Mouse (Mus musculus) kidney, embryonic 15.5 days (tissue): ENCODE data around the gene Plekha6. TPM values are rescaled to one million over a fixed set of nuclear protein-coding genes. Genes with fewer than 3 reads are reported as not detected.
A peak's percentile ranks its signal among the peaks of the same experiment; 100 is the strongest.

ENCODE experiments used
- ATAC-seq: fragments of 200-750 bp; cut with Nextera tagmentation; replicated peaks from 2 replicates; pipeline ENCODE4 v1.8.0; 2017; ENCODE audit warnings: moderate TSS enrichment; ENCODE audit not compliant: low FRiP score
- H3K27ac ChIP-seq: fragments of 300-500 bp; sonication (generic); 2 replicates; pipeline ENCODE4 v1.5.1; 2015; ENCODE audit warnings: mild to moderate bottlenecking, inconsistent platforms
- H3K27me3 ChIP-seq: fragments of 300-500 bp; sonication (generic); 2 replicates; pipeline ENCODE4 v1.6.1; 2015; ENCODE audit warnings: inconsistent platforms
- H3K36me3 ChIP-seq: fragments of 300-500 bp; sonication (generic); 2 replicates; pipeline ENCODE4 v1.6.1; 2015; ENCODE audit warnings: inconsistent platforms
- H3K4me1 ChIP-seq: fragments of 300-500 bp; sonication (generic); 2 replicates; pipeline ENCODE4 v1.6.1; 2015; ENCODE audit warnings: inconsistent platforms
- H3K4me2 ChIP-seq: fragments of 300-500 bp; sonication (generic); 2 replicates; pipeline ENCODE4 v1.6.1; 2015; ENCODE audit warnings: moderate library complexity, mild to moderate bottlenecking, inconsistent platforms
- H3K4me3 ChIP-seq: fragments of 300-500 bp; sonication (generic); replicated peaks from 2 replicates; pipeline ENCODE4 v1.5.1; 2015; ENCODE audit warnings: mild to moderate bottlenecking, inconsistent platforms
- H3K9ac ChIP-seq: fragments of 300-500 bp; sonication (generic); 2 replicates; pipeline ENCODE4 v1.6.1; 2015; ENCODE audit warnings: mild to moderate bottlenecking, inconsistent platforms
- H3K9me3 ChIP-seq: fragments of 300-500 bp; sonication (generic); replicated peaks from 2 replicates; pipeline ENCODE4 v1.6.1; 2016; ENCODE audit warnings: inconsistent platforms
- WGBS: fragments of 180-500 bp; shearing (Covaris S2); methylation state at CpG from one replicate; pipeline ENCODE4 v1.1.7; 2015; ENCODE audit warnings: mixed read lengths; 5-methylcytosine and 5-hydroxymethylcytosine counted together
- polyA plus RNA-seq: library from polyadenylated mRNA; unstranded; fragments of >200 nt; fragmentation: Nextera tagmentation; extraction: Ambion mirVana; gene quantifications from 2 replicates; pipeline ENCODE4 v1.2.1, GENCODE M21; 2015

Gene Plekha6
- polyA plus RNA-seq, 1 experiment from 2014 or later = 6.9 TPM

DNA sequence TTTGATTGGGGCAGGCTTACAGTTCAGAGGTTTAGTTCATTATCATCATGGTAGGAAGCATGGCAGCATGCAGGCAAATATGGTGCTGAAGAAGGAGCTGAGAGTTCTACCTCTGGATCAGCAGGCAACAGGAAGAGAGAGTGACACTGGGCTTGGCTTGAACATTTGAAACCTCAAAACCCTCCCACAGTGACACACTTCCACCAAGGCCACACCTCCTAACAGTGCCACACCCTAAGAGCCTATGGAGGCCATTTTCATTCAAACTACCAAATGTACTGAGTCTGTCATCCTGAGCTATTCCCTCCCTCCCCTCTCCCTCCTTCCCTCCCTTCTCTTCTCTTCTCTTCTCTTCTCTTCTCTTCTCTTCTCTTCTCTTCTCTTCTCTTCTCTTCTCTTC lies 25.5 kb downstream of the Plekha6 start:
- Histone ChIP-seq H3K27me3 (no peaks in the 10 kb centered on the region; the same call in 1 of the 2 replicates), H3K36me3 (no peaks in the 10 kb centered on the region), H3K4me1 (peaks cover 21% of the 10 kb centered on the region), H3K4me2 (no peak overlapping the region), H3K9ac (no peak overlapping the region), H3K9me3 (no peaks in the 10 kb centered on the region), H3K4me3 (no peak overlapping the region), H3K27ac (no peak overlapping the region)
- no peak for ATAC-seq

DNA sequence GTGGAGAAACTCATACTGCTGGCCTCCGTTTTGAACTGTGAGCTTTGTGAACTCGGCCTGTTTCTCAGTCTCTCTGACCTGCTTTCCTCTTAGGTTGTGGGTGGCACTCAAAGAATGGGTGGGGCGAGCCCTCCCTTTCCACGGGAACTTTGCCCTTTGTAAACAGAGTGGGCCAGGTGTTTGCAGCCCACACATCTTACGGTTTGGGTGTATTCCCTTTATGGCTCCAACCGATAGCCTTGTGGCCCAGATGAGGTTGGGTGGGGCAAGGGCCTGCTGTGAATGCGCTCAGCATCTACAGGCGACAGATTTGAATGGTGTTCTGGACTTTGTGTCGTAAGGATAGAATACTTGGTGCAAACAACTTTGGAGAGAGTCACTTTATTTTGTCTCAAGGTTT lies 26.5 kb downstream of the Plekha6 start:
- no peaks in the 10 kb centered on the region for H3K36me3 ChIP-seq
- no peaks in the 10 kb centered on the region; the same call in 1 of the 2 replicates for H3K27me3 ChIP-seq
- no peak overlapping the region for H3K27ac ChIP-seq
- H3K4me2 ChIP-seq = no peak overlapping the region
- WGBS = 78% methylated on average over 9 of the region's 9 CpGs
- H3K9ac ChIP-seq = no peak overlapping the region
- no peak overlapping the region for H3K4me3 ChIP-seq
- ATAC-seq = no peak
- H3K4me1 ChIP-seq = peaks cover 24% of the 10 kb centered on the region
- no peaks in the 10 kb centered on the region for H3K9me3 ChIP-seq

DNA sequence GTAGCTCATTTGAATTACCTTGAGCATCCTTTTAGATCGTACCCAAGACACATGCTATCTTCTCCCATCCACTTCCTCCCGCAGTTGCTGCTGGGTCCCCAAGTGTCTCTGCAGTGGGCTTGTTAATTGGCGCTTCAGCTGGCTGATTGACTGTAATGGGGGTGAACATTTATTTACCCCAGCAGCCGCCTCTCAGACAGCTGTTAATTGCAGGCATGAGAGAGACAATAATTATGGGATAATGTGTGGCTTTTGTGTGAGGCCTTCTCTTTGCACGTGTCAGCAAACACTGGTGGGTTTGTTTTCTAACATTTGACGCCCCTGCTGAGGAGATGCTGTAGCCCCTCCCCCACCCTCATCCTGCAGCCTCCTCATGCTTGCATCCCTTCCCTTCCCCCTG lies 32.2 kb downstream of the Plekha6 start:
- H3K4me1 ChIP-seq = peaks cover 31% of the 10 kb centered on the region
- H3K9ac ChIP-seq = no peak overlapping the region
- no peak overlapping the region for H3K4me2 ChIP-seq
- no peak overlapping the region for H3K4me3 ChIP-seq
- no peak for ATAC-seq
- no peaks in the 10 kb centered on the region for H3K36me3 ChIP-seq
- 46% methylated on average over 6 of the region's 6 CpGs for WGBS
- H3K27me3 ChIP-seq = no peaks in the 10 kb centered on the region; the same call in 1 of the 2 replicates
- H3K9me3 ChIP-seq = no peaks in the 10 kb centered on the region
- H3K27ac ChIP-seq = no peak overlapping the region

DNA sequence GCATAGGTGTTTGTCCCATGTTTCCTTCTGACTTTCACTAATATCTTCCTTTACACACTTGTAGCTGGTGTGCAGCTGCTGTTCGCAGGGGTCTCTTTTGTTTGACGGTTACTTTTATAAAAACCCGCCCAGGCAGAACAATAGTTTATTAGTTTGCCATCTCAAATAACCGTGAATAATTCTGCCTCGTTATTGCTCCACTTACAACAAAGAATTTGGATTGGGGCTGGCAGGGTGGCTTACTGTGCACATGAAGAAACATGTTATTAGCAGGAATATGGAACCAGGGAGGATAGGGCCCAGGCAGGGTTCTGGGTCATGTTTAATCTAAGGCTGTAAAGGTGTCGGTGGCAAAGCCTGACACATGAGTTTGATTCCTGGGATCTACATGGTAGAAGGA lies 33.3 kb downstream of the Plekha6 start:
- 71% methylated on average over 6 of the region's 6 CpGs for WGBS
- H3K4me3 ChIP-seq = no peak overlapping the region
- ATAC-seq = no peak

DNA sequence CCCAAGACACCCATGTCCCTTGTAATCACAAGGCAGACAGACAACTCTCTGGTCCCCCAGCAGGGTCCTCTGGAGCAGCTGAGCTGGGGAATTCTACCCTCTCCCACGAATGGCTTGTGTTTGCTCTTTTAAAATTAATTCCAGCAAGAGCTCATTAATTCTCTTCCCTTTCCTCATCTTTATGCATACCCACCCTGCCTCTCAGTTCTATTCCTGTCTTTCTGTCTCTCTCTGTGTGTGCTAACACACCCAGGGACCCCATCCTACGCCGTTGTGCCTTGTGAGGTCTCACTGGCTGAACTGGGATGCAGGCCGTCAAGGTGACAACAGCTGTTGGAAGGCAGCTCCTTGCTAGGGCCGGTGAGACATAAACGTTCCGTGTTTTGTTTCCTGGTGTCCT lies 35.7 kb downstream of the Plekha6 start:
- ATAC-seq = no peak
- Histone ChIP-seq H3K36me3 (no peaks in the 10 kb centered on the region), H3K4me2 (no peak overlapping the region), H3K4me1 (peaks cover 30% of the 10 kb centered on the region), H3K9me3 (no peaks in the 10 kb centered on the region), H3K9ac (no peak overlapping the region), H3K27ac (no peak overlapping the region), H3K4me3 (no peak overlapping the region), H3K27me3 (no peaks in the 10 kb centered on the region)
- WGBS = 67% methylated on average over 7 of the region's 7 CpGs

More for the DNA sequence above, 33.3 kb downstream of the Plekha6 start:
- Histone ChIP-seq H3K9ac (no peak overlapping the region), H3K4me1 (peaks cover 36% of the 10 kb centered on the region), H3K36me3 (no peaks in the 10 kb centered on the region), H3K4me2 (no peak overlapping the region), H3K27me3 (no peaks in the 10 kb centered on the region; the same call in 1 of the 2 replicates), H3K9me3 (no peaks in the 10 kb centered on the region), H3K27ac (no peak overlapping the region)

DNA sequence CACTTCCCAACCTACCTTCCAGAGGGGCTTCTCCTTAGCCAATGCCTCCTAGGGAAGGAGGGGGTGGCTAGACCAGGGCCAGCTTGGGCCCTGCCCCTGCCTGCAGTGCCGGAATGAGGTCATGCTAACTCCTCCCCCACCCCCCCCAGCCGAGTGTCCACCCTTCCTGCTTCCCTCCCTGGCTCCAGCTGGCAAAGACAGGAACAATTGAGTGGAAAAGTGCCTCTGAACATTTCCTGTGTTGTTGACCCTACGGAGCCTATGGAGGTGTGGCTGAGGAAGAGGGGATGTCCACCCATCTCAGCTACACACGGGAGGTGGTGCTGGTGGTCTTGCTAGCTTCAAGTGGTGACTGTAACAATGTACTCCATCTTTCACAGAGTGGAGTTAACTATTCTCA lies 37.5 kb downstream of the Plekha6 start:
- H3K9me3 ChIP-seq = no peaks in the 10 kb centered on the region
- WGBS = 31% methylated on average over 4 of the region's 4 CpGs
- no peaks in the 10 kb centered on the region for H3K36me3 ChIP-seq
- H3K9ac ChIP-seq = no peak overlapping the region
- no peak overlapping the region for H3K27ac ChIP-seq
- peaks cover 34% of the 10 kb centered on the region for H3K4me1 ChIP-seq
- H3K27me3 ChIP-seq = peaks cover 3% of the 10 kb centered on the region; the same call in 1 of the 2 replicates
- no peak overlapping the region for H3K4me2 ChIP-seq
- ATAC-seq = no peak; the same call in 1 of the 2 replicates
- H3K4me3 ChIP-seq = no peak overlapping the region

DNA sequence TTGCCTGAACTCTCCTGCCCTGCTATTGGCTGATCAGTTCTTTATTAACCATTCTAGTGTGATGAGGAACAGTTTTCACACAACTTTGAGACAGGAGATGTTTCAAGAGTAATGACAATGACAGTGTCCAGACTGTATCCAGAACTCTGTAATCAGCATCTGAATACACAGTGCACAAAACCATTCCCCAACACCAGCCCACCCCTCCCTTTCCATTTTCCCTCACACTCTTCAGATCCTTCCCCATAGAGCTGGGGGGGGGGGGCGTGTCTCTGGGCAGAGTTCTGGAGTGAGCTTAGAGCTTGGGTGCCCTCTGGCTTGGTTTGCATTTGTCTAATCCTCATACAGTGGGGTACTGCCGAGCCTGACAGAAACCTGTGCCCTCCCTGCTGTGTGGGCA lies 39.7 kb downstream of the Plekha6 start:
- no peak overlapping the region for H3K9ac ChIP-seq
- H3K4me2 ChIP-seq = no peak overlapping the region
- H3K27ac ChIP-seq = no peak overlapping the region
- H3K4me1 ChIP-seq = peaks cover 41% of the 10 kb centered on the region
- peaks cover 3% of the 10 kb centered on the region; the same call in 1 of the 2 replicates for H3K27me3 ChIP-seq
- WGBS = 38% methylated on average over 2 of the region's 2 CpGs
- ATAC-seq = no peak
- no peak overlapping the region for H3K4me3 ChIP-seq
- no peaks in the 10 kb centered on the region for H3K9me3 ChIP-seq
- no peaks in the 10 kb centered on the region for H3K36me3 ChIP-seq

DNA sequence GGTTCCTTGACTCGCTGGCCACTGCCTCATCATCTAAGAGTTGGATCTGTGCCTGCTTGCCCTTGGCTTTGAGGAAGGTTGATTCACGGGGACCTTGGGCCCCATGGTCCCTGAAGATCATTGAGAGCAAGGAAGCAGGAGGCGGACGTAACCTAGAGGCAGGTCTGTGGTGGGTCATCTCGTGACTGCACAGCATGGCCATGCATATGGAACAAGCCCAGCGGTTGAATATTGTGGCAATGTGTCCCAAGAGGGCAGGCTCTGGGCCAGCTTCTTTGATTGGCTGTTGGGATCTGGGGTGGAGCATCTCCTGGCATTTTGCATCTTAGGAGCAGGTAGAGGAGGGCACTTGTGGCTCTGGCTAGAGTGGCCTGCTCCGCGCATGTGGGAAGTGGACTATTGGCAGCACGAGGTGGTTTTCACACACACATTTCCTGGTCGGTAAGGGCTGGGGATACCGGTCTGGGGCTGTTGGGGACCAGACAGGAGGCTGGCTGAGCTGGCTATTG lies 40.4 kb downstream of the Plekha6 start:
- no peaks in the 10 kb centered on the region for H3K36me3 ChIP-seq
- H3K27ac ChIP-seq = peak overlapping the region; percentile 20; the same call in 1 of the 2 replicates
- WGBS = 58% methylated on average over 11 of the region's 11 CpGs
- peak; percentile 55; the same call in 1 of the 2 replicates for ATAC-seq
- no peaks in the 10 kb centered on the region for H3K9me3 ChIP-seq
- no peak overlapping the region for H3K4me2 ChIP-seq
- no peak overlapping the region for H3K9ac ChIP-seq
- H3K4me3 ChIP-seq = no peak overlapping the region
- peaks cover 3% of the 10 kb centered on the region; the same call in 1 of the 2 replicates for H3K27me3 ChIP-seq
- H3K4me1 ChIP-seq = peaks cover 42% of the 10 kb centered on the region

DNA sequence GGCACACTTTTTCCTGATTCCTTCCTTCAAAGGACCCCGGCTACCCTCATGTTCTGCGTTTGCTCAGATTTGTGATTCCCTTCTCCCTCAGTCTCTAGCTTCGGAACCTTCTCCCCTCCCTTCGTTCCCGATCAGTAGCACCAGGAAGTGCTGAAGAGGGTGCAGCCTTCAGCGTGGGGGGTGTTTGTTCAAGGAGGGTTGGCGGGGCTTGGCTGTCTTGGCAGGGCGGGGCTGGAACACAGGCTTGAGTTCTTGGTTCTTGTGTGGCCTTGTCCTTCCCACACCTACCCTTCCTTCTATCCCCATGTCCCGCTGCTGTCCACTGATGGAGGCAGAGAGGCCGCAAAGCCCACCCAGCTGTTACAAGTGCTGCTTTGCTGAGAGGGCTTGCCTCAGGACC lies 41.0 kb downstream of the Plekha6 start:
- Histone ChIP-seq H3K36me3 (no peaks in the 10 kb centered on the region), H3K9ac (no peak overlapping the region), H3K9me3 (no peaks in the 10 kb centered on the region), H3K4me2 (no peak overlapping the region), H3K27me3 (peaks cover 3% of the 10 kb centered on the region; the same call in 1 of the 2 replicates), H3K27ac (peak overlapping the region; percentile 20; the same call in 1 of the 2 replicates), H3K4me1 (peaks cover 44% of the 10 kb centered on the region), H3K4me3 (no peak overlapping the region)
- 57% methylated on average over 10 of the region's 10 CpGs for WGBS
- ATAC-seq = no peak

DNA sequence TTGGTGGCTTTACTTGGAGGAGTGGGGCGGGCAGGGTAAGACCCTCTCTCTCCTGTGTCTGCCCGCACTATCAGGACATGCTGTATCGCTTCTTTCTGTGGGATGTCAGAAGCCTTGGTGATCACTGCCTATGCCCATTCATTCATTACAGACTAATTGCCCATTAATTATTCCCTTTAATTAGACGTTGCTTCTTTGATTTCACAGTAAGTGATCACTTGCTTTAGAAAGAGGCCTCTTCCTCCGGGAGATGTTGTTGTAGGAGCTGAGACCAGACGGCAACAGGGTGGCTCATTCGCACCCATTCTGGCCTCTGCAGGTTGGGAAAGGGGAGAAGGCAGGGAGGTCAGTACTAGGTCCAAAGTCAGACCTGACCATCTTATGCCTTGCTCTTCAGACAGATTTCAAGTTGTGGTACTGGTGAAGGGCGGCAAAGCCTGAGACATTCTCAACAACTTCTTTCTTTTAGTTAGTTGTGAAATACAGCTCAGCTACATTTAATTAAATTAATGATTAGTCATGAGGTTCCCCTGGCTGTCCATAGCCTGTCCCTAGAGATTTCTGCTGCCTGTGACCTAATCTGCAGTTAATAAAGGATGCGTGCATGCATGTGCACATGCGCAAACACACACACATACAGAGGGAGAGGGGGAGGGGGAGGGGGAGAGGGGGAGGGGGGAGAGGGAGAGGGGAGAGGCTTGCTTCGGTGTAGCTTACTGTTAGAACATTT lies 44.2 kb downstream of the Plekha6 start:
- WGBS = 59% methylated on average over 8 of the region's 11 CpGs

DNA sequence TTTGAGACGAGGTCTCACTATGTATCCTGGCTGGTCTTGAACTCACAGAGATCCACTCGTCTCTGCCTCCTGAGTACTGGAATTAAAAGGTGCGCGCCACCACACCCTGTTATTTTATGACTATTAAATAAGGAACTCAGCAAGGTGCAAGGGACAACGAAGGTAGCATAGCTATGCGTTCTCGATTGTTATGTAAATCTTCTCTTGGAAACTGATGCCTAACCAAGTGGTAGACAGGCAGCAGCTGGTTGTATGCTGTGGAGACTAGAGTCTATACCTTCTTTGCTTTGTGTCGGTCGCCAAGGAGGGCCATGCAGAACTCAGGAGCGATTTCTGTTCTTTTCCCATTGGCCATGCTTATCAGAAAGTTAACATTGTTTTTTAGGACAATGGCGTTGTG lies 45.0 kb downstream of the Plekha6 start:
- H3K9ac ChIP-seq = no peak overlapping the region
- no peak overlapping the region for H3K27ac ChIP-seq
- peaks cover 42% of the 10 kb centered on the region for H3K4me1 ChIP-seq
- no peak overlapping the region for H3K4me3 ChIP-seq
- ATAC-seq = no peak
- peaks cover 3% of the 10 kb centered on the region; the same call in 1 of the 2 replicates for H3K27me3 ChIP-seq
- H3K4me2 ChIP-seq = no peak overlapping the region
- 88% methylated on average over 11 of the region's 11 CpGs for WGBS
- no peaks in the 10 kb centered on the region for H3K9me3 ChIP-seq
- H3K36me3 ChIP-seq = no peaks in the 10 kb centered on the region

More for the DNA sequence above, 44.2 kb downstream of the Plekha6 start:
- no peak for ATAC-seq
- peaks cover 3% of the 10 kb centered on the region; the same call in 1 of the 2 replicates for H3K27me3 ChIP-seq
- no peak overlapping the region for H3K4me3 ChIP-seq
- no peak overlapping the region for H3K9ac ChIP-seq
- H3K4me2 ChIP-seq = no peak overlapping the region
- H3K27ac ChIP-seq = no peak overlapping the region
- H3K4me1 ChIP-seq = peaks cover 38% of the 10 kb centered on the region
- H3K9me3 ChIP-seq = no peaks in the 10 kb centered on the region
- no peaks in the 10 kb centered on the region for H3K36me3 ChIP-seq

DNA sequence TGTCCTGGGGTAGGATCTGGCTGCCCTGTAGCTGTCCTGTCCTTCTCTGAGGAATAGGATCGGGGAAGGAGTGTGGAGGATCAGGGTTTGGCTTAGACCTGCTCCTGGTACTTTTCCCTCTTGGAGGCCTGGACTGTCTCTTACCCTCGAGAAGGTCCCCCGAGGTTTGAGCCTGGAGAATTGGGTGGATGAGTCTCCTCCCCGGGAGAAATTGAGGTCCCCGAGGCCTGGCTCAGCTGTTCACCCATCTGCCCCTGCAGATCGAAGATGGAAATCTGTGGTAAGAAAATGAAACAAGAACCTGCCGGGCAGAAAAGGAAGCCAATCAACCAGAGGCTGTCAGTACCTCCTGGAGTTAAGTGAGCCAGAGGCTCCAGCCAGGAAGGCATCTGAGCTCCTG lies 45.5 kb downstream of the Plekha6 start:
- Histone ChIP-seq H3K9ac (no peak overlapping the region), H3K36me3 (no peaks in the 10 kb centered on the region), H3K4me1 (peaks cover 42% of the 10 kb centered on the region), H3K27me3 (peaks cover 3% of the 10 kb centered on the region; the same call in 1 of the 2 replicates), H3K27ac (no peak overlapping the region), H3K4me3 (no peak overlapping the region), H3K4me2 (no peak overlapping the region), H3K9me3 (no peaks in the 10 kb centered on the region)
- no peak for ATAC-seq
- 64% methylated on average over 7 of the region's 7 CpGs for WGBS
